Mouse (Mus musculus): Measurements from ENCODE around the gene Mroh7. TPM values are rescaled to one million over a fixed set of nuclear protein-coding genes. Genes with fewer than 3 reads are reported as not detected.

The Mroh7 gene
- total RNA-seq, 2 experiments from 2014 or later: 4.7 to 5.4 TPM

- DNase-seq (ENCODE audit: low spot score in 2 of 2): no peak
- Histone ChIP-seq H3K4me3 (no peak overlapping the region), H3K27ac (no peak overlapping the region)
- no peak for TF ChIP-seq CTCF (conservative IDR thresholded peaks at IDR 0.05)
Observed at GRCm38 (mm10) chr4:106644218-106644610, 86.5 kb downstream of the Mroh7 start.

GRCm38 (mm10) chr4:106643483-106644217 lies 87.1 kb downstream of the Mroh7 start:
- DNase-seq (ENCODE audit: low spot score in 2 of 2): no peak
- H3K4me3 ChIP-seq: no peak overlapping the region
- TF ChIP-seq CTCF (conservative IDR thresholded peaks at IDR 0.05): no peak
- H3K27ac ChIP-seq: no peak overlapping the region

GRCm38 (mm10) chr4:106634086-106634479 lies 96.6 kb downstream of the Mroh7 start:
- TF ChIP-seq CTCF (conservative IDR thresholded peaks at IDR 0.05): no peak
- no peak for DNase-seq (ENCODE audit: low spot score in 2 of 2)
- Histone ChIP-seq H3K4me3 (no peak overlapping the region), H3K27ac (peak overlapping the region; percentile 95)

GRCm38 (mm10) chr4:106633281-106634085 lies 97.2 kb downstream of the Mroh7 start:
- Histone ChIP-seq H3K27ac (peak overlapping the region; percentile 95), H3K4me3 (no peak overlapping the region)
- DNase-seq (ENCODE audit: low spot score in 2 of 2): no peak
- TF ChIP-seq CTCF (conservative IDR thresholded peaks at IDR 0.05): no peak

- Histone ChIP-seq H3K4me3 (no peak overlapping the region), H3K27ac (peak overlapping the region; percentile 95)
- no peak for TF ChIP-seq CTCF (conservative IDR thresholded peaks at IDR 0.05)
- DNase-seq (ENCODE audit: low spot score in 2 of 2): no peak
Observed at GRCm38 (mm10) chr4:106632313-106632712, 98.4 kb downstream of the Mroh7 start.

Other genes starting within 250 kb of the Mroh7 start
- not detected for gene Bsnd, start 238.6 kb downstream of the Mroh7 start, total RNA-seq (2021)
- 10 to 100 TPM; 58.9 to 59.7 TPM for gene Dhcr24, start 169.9 kb downstream of the Mroh7 start, total RNA-seq (2021)
- under 1 TPM in 1 of 2 experiments, not detected in 1; 0.71 TPM for gene Lexm, start 113.7 kb downstream of the Mroh7 start, total RNA-seq (2021)
- gene Ttc22, start 108.5 kb downstream of the Mroh7 start, total RNA-seq (2021): under 1 TPM; 0.59 to 0.74 TPM
- gene Pars2, start 79.9 kb downstream of the Mroh7 start, total RNA-seq (2021): 1 to 10 TPM; 6.1 to 8.5 TPM
- 10 to 100 TPM; 50.4 to 52.7 TPM for gene Ttc4, start 52.0 kb downstream of the Mroh7 start, total RNA-seq (2021)
- gene Fam151a, start 3.0 kb upstream of the Mroh7 start, total RNA-seq (2021): not detected
- gene Acot11, start 74.1 kb upstream of the Mroh7 start, total RNA-seq (2021): 10 to 100 TPM; 45.6 to 55.5 TPM
- gene Ssbp3, start 179.8 kb upstream of the Mroh7 start, total RNA-seq (2021): 100 to 1,000 TPM; 157 TPM

Measured in layer of hippocampus, adult 2 months (tissue).